ENCODE assay signal across 19 mouse cellular contexts in genomic region chr1:127103664-127104063, GRCm38 (mm10).
DNase-seq lines count a peak whose midpoint lies in the region; ATAC-seq and TF ChIP-seq lines count a peak whose summit lies in the region.
"Had no signal": no experiment of that assay in that cellular context is flagged by ENCODE, and none has a peak within 500 bp of the region (broad histone marks: within the 10 kb centered on the region; RNA-seq: fewer than 3 reads in every experiment).

No protein-coding gene starts in this region.

- TF ChIP-seq POLR2A in brain, embryonic 14.5 days (IDR thresholded peaks at IDR 0.05; ENCODE audit: borderline replicate concordance, extremely low read depth, insufficient read depth, insufficient read length, poor library complexity, severe bottlenecking) = no peak
- TF ChIP-seq POLR2A in cerebellum, adult 2 months (IDR thresholded peaks at IDR 0.05; ENCODE audit: borderline replicate concordance, insufficient read depth, low read length) = no peak

- TF ChIP-seq CTCF in lung, embryonic 14.5 days (IDR thresholded peaks at IDR 0.05; ENCODE audit: low read depth) = no peak
- no peak for TF ChIP-seq CTCF in brain, embryonic 14.5 days (IDR thresholded peaks at IDR 0.05; ENCODE audit: borderline replicate concordance, extremely low read depth, insufficient read depth, insufficient read length)
- no peak for TF ChIP-seq CTCF in cerebellum, adult 2 months (IDR thresholded peaks at IDR 0.05; ENCODE audit: borderline replicate concordance, insufficient read depth, low read depth, low read length)

- no peaks in the 10 kb centered on the region for H3K27me3 ChIP-seq in forebrain, embryonic 13.5 days
- no peaks in the 10 kb centered on the region for H3K27me3 ChIP-seq in forebrain, embryonic 10.5 days (ENCODE audit: poor library complexity, severe bottlenecking)
- no peaks in the 10 kb centered on the region for H3K27me3 ChIP-seq in lung, embryonic 14.5 days (ENCODE audit: insufficient read depth, low read length)
- H3K27me3 ChIP-seq in cerebellum, adult 2 months (ENCODE audit: control insufficient read depth, insufficient read depth, low read length) = no peaks in the 10 kb centered on the region
- H3K27me3 ChIP-seq: embryonic facial prominence, embryonic 13.5 days; heart, embryonic 12.5 days had no signal

- no peaks in the 10 kb centered on the region for H3K36me3 ChIP-seq in forebrain, embryonic 13.5 days (ENCODE audit: poor library complexity, severe bottlenecking)
- no peaks in the 10 kb centered on the region for H3K36me3 ChIP-seq in forebrain, embryonic 10.5 days (replicated peaks)
- no peaks in the 10 kb centered on the region for H3K36me3 ChIP-seq in lung, embryonic 14.5 days (ENCODE audit: insufficient read depth)
- H3K36me3 ChIP-seq: embryonic facial prominence, embryonic 13.5 days; heart, embryonic 12.5 days; limb, embryonic 10.5 days had no signal

- H3K27ac ChIP-seq in forebrain, embryonic 13.5 days = no peak overlapping the region
- no peak overlapping the region for H3K27ac ChIP-seq in forebrain, embryonic 10.5 days
- no peak overlapping the region for H3K27ac ChIP-seq in lung, embryonic 14.5 days (ENCODE audit: low read depth)
- H3K27ac ChIP-seq in cerebellum, adult 2 months (ENCODE audit: insufficient read depth, low read length) = no peak overlapping the region
- H3K27ac ChIP-seq: embryonic facial prominence, embryonic 13.5 days; limb, embryonic 10.5 days; macrophage had no signal

- no peak for DNase-seq in forebrain, embryonic 10.5 days (ENCODE audit: extremely low spot score, low spot score)
- DNase-seq in lung, embryonic 14.5 days = peak; percentile 9
- no peak for DNase-seq in lung, postnatal 14 days
- DNase-seq in brain, embryonic 14.5 days (ENCODE audit: low read depth) = peak; percentile 86
- DNase-seq in retina, postnatal 1 day = peak; percentile 88
- no peak for DNase-seq in cerebellum, adult 2 months
- DNase-seq: adrenal gland, adult 8-10 months; cerebellum, adult 11-12 months; kidney, adult 9 months; layer of hippocampus, postnatal 36 days; right cerebral cortex, postnatal 14 days; thymus, postnatal 4 days had no signal

- 28% methylated on average over 2 of the region's 2 CpGs for WGBS in forebrain, embryonic 13.5 days
- WGBS in forebrain, embryonic 10.5 days = 75% methylated on average over 2 of the region's 2 CpGs
- WGBS in lung, embryonic 14.5 days = 22% methylated on average over 2 of the region's 2 CpGs
- 46% methylated on average over 2 of the region's 2 CpGs for WGBS in cerebellum, adult 2 months

- H3K9me3 ChIP-seq in forebrain, embryonic 13.5 days (replicated peaks) = no peaks in the 10 kb centered on the region
- H3K9me3 ChIP-seq in forebrain, embryonic 10.5 days = peaks cover 5% of the 10 kb centered on the region; the same call in 1 of the 2 replicates
- H3K9me3 ChIP-seq in lung, embryonic 14.5 days (ENCODE audit: low read depth, low read length) = no peaks in the 10 kb centered on the region
- H3K9me3 ChIP-seq: limb, embryonic 10.5 days had no signal

- H3K4me1 ChIP-seq in forebrain, embryonic 13.5 days = peaks cover 22% of the 10 kb centered on the region
- H3K4me1 ChIP-seq in forebrain, embryonic 10.5 days = 0 out of 2 replicates have a peak, but pooled peaks cover 4% of the 10 kb centered on the region
- H3K4me1 ChIP-seq in lung, embryonic 14.5 days (ENCODE audit: insufficient read depth) = no peaks in the 10 kb centered on the region
- H3K4me1 ChIP-seq in cerebellum, adult 2 months (ENCODE audit: control insufficient read depth, insufficient read depth, low read length) = no peaks in the 10 kb centered on the region
- H3K4me1 ChIP-seq: limb, embryonic 10.5 days had no signal

- no peak overlapping the region for H3K4me3 ChIP-seq in forebrain, embryonic 13.5 days
- no peak overlapping the region for H3K4me3 ChIP-seq in forebrain, embryonic 10.5 days
- H3K4me3 ChIP-seq in lung, embryonic 14.5 days (ENCODE audit: low read depth, low read length) = no peak overlapping the region
- H3K4me3 ChIP-seq in cerebellum, adult 2 months (replicated peaks; ENCODE audit: insufficient read depth, low read depth, low read length) = no peak overlapping the region
- H3K4me3 ChIP-seq: embryonic facial prominence, embryonic 13.5 days; heart, embryonic 12.5 days; limb, embryonic 10.5 days had no signal

- no peak overlapping the region for H3K9ac ChIP-seq in forebrain, embryonic 13.5 days
- no peak overlapping the region for H3K9ac ChIP-seq in lung, embryonic 14.5 days
- H3K9ac ChIP-seq: embryonic facial prominence, embryonic 13.5 days; heart, embryonic 12.5 days had no signal

- peak; percentile 79; the same call in 1 of the 2 replicates for ATAC-seq in forebrain, embryonic 13.5 days
- no peak; the same call in 1 of the 2 replicates for ATAC-seq in lung, embryonic 14.5 days (ENCODE audit: insufficient read depth)
- ATAC-seq: midbrain, embryonic 16.5 days had no signal

- H3K4me2 ChIP-seq in forebrain, embryonic 13.5 days = no peak overlapping the region
- H3K4me2 ChIP-seq in lung, embryonic 14.5 days = no peak overlapping the region
- H3K4me2 ChIP-seq: embryonic facial prominence, embryonic 13.5 days; heart, embryonic 12.5 days; liver, embryonic 11.5 days had no signal

Comparison
In these comparisons a context has a peak if more than half of its experiments do, and no peak if none do; other contexts are left out.
1. DNase-seq: peak in lung, embryonic 14.5 days (single experiment), brain, embryonic 14.5 days (single experiment) and retina, postnatal 1 day (single experiment); none in forebrain, embryonic 10.5 days (single experiment), lung, postnatal 14 days (single experiment) and cerebellum, adult 2 months (0 of 2).